Mouse (Mus musculus) ES-Bruce4 (cell line): ENCODE data around the gene Grm8. TPM values are rescaled to one million over a fixed set of nuclear protein-coding genes. Genes with fewer than 3 reads are reported as not detected.

Experiments
- H3K27ac ChIP-seq: 2 replicates; pipeline ENCODE4 v1.5.1; 2012; ENCODE audit warnings: low read length, inconsistent platforms; ENCODE audit not compliant: insufficient read depth
- H3K27me3 ChIP-seq: 2 replicates; pipeline ENCODE4 v1.6.1; 2012; ENCODE audit warnings: mild to moderate bottlenecking, low read length, inconsistent platforms; ENCODE audit not compliant: control insufficient read depth, poor library complexity, insufficient read depth, severe bottlenecking
- H3K36me3 ChIP-seq: 2 replicates; pipeline ENCODE4 v1.6.1; 2012; ENCODE audit warnings: inconsistent platforms, mild to moderate bottlenecking, low read length, moderate library complexity; ENCODE audit not compliant: control insufficient read depth, poor library complexity, insufficient read depth, severe bottlenecking
- H3K4me1 ChIP-seq: one replicate; pipeline ENCODE4 v1.8.1; 2011; ENCODE audit warnings: low read length; ENCODE audit not compliant: control insufficient read depth, insufficient read depth
- H3K4me3 ChIP-seq: 2 replicates; pipeline ENCODE4 v1.5.1; 2011; ENCODE audit warnings: low read depth, mild to moderate bottlenecking, low read length
- H3K9ac ChIP-seq: 2 replicates; pipeline ENCODE4 v1.6.1; 2012; ENCODE audit warnings: low read depth, mild to moderate bottlenecking, inconsistent platforms; ENCODE audit not compliant: poor library complexity, severe bottlenecking
- H3K9me3 ChIP-seq: replicated peaks from 2 replicates; pipeline ENCODE4 v1.6.1; 2012; ENCODE audit warnings: mild to moderate bottlenecking, low read length, inconsistent platforms; ENCODE audit not compliant: control insufficient read depth, poor library complexity, insufficient read depth, severe bottlenecking
- CTCF ChIP-seq: IDR thresholded peaks from one replicate; pipeline ENCODE4 v1.8.1; 2011; ENCODE audit warnings: low read depth, low read length
- EP300 ChIP-seq: IDR thresholded peaks from 2 replicates; pipeline ENCODE4 v1.6.1; 2011; ENCODE audit warnings: low read depth, low read length; ENCODE audit not compliant: insufficient read depth
- POLR2A ChIP-seq: IDR thresholded peaks from one replicate; pipeline ENCODE4 v1.8.1; 2011; ENCODE audit warnings: low read length; ENCODE audit not compliant: insufficient read depth
- polyA plus RNA-seq: library from polyadenylated mRNA; stranded (reverse); fragments of >200 nt; gene quantifications from 2 replicates; pipeline ENCODE4 v1.2.4, GENCODE M21; 2011; ENCODE audit warnings: low read depth; ENCODE audit not compliant: missing spikeins, insufficient read depth, insufficient read length

Grm8 gene
- polyA plus RNA-seq, 1 experiment, result 1.9 TPM

- no peak for TF ChIP-seq EP300
- no peak for TF ChIP-seq CTCF
- no peak for TF ChIP-seq POLR2A
- Histone ChIP-seq H3K4me3 (no peak overlapping the region), H3K9ac (no peak overlapping the region), H3K4me1 (no peaks in the 10 kb centered on the region), H3K27me3 (no peaks in the 10 kb centered on the region), H3K9me3 (no peaks in the 10 kb centered on the region), H3K27ac (no peak overlapping the region), H3K36me3 (no peaks in the 10 kb centered on the region)
Measured at GRCm38 (mm10) chr6:28115519-28115918, 19.5 kb downstream of the Grm8 start.

- H3K27ac ChIP-seq, result no peak overlapping the region
- TF ChIP-seq EP300 (no peak), CTCF (no peak), POLR2A (no peak)
- no peak overlapping the region for H3K4me3 ChIP-seq
- H3K27me3 ChIP-seq, result no peaks in the 10 kb centered on the region
- H3K4me1 ChIP-seq, result no peaks in the 10 kb centered on the region
- H3K9ac ChIP-seq, result no peak overlapping the region
- H3K9me3 ChIP-seq, result no peaks in the 10 kb centered on the region
- no peaks in the 10 kb centered on the region for H3K36me3 ChIP-seq
Measured at GRCm38 (mm10) chr6:28114916-28115315, 20.1 kb downstream of the Grm8 start.

GRCm38 (mm10) chr6:28111551-28111950 lies 23.4 kb downstream of the Grm8 start:
- Histone ChIP-seq H3K27ac (no peak overlapping the region), H3K4me3 (no peak overlapping the region)
- TF ChIP-seq POLR2A (no peak), EP300 (no peak)

GRCm38 (mm10) chr6:28102608-28103316 lies 32.2 kb downstream of the Grm8 start:
- no peaks in the 10 kb centered on the region for H3K4me1 ChIP-seq
- no peak overlapping the region for H3K4me3 ChIP-seq
- no peaks in the 10 kb centered on the region for H3K27me3 ChIP-seq
- H3K9ac ChIP-seq, result no peak overlapping the region
- no peak for TF ChIP-seq POLR2A
- H3K9me3 ChIP-seq, result no peaks in the 10 kb centered on the region; the same call in 1 of the 2 replicates
- H3K36me3 ChIP-seq, result no peaks in the 10 kb centered on the region
- no peak overlapping the region for H3K27ac ChIP-seq

More at GRCm38 (mm10) chr6:28111551-28111950, 23.4 kb downstream of the Grm8 start:
- Histone ChIP-seq H3K4me1 (no peaks in the 10 kb centered on the region), H3K27me3 (no peaks in the 10 kb centered on the region), H3K9ac (no peak overlapping the region), H3K36me3 (no peaks in the 10 kb centered on the region), H3K9me3 (no peaks in the 10 kb centered on the region)

- no peak overlapping the region for H3K27ac ChIP-seq
- H3K4me1 ChIP-seq, result no peaks in the 10 kb centered on the region
- no peaks in the 10 kb centered on the region for H3K36me3 ChIP-seq
- no peak overlapping the region for H3K4me3 ChIP-seq
- TF ChIP-seq EP300, result no peak
- no peak for TF ChIP-seq POLR2A
- H3K9ac ChIP-seq, result no peak overlapping the region
- H3K9me3 ChIP-seq, result no peaks in the 10 kb centered on the region; the same call in 1 of the 2 replicates
- no peaks in the 10 kb centered on the region for H3K27me3 ChIP-seq
Measured at GRCm38 (mm10) chr6:28100001-28100400, 35.0 kb downstream of the Grm8 start.

GRCm38 (mm10) chr6:28092511-28092910 lies 42.5 kb downstream of the Grm8 start:
- Histone ChIP-seq H3K9ac (no peak overlapping the region), H3K4me3 (no peak overlapping the region), H3K36me3 (no peaks in the 10 kb centered on the region), H3K27ac (no peak overlapping the region), H3K27me3 (no peaks in the 10 kb centered on the region; the same call in 1 of the 2 replicates), H3K4me1 (no peaks in the 10 kb centered on the region), H3K9me3 (no peaks in the 10 kb centered on the region)
- TF ChIP-seq EP300 (no peak), CTCF (no peak), POLR2A (no peak)
